Mouse (Mus musculus): ENCODE data around the gene Atg4c. TPM values are rescaled to one million over a fixed set of nuclear protein-coding genes. Genes with fewer than 3 reads are reported as not detected.

The Atg4c gene
- total and polyA plus RNA-seq, 3 experiments: 1.8 to 6.7 (median 6.3) TPM

GRCm38 (mm10) chr4:99298676-99299075 is 104.9 kb downstream of the Atg4c start:
- H3K27me3 ChIP-seq (ENCODE audit: control insufficient read depth, insufficient read depth, low read length): no peaks in the 10 kb centered on the region
- TF ChIP-seq CTCF (IDR thresholded peaks at IDR 0.05): peak; percentile 96
- TF ChIP-seq POLR2A (IDR thresholded peaks at IDR 0.05; ENCODE audit: insufficient read depth, low read depth, low read length): no peak
- no peaks in the 10 kb centered on the region for H3K36me3 ChIP-seq (ENCODE audit: control insufficient read depth, insufficient read depth, low read length)
- 8% methylated on average over 4 of the region's 4 CpGs for WGBS
- no peak overlapping the region for H3K9ac ChIP-seq (ENCODE audit: low read depth, low read length)
- H3K4me3 ChIP-seq: no peak overlapping the region
- no peak overlapping the region for H3K27ac ChIP-seq
- intact Hi-C loops (cut with DNase I): loop anchor here (5.0 kb wide), 1 partner anchor 469 kb away; no protein-coding TSS in a partner anchor
- DNase-seq: peak in 1 of 2 experiments; percentile 31
- no peaks in the 10 kb centered on the region for H3K4me1 ChIP-seq (ENCODE audit: control insufficient read depth, insufficient read depth, low read length)
- H3K79me2 ChIP-seq (replicated peaks; ENCODE audit: control insufficient read depth, insufficient read depth, low read length): no peaks in the 10 kb centered on the region

DNA sequence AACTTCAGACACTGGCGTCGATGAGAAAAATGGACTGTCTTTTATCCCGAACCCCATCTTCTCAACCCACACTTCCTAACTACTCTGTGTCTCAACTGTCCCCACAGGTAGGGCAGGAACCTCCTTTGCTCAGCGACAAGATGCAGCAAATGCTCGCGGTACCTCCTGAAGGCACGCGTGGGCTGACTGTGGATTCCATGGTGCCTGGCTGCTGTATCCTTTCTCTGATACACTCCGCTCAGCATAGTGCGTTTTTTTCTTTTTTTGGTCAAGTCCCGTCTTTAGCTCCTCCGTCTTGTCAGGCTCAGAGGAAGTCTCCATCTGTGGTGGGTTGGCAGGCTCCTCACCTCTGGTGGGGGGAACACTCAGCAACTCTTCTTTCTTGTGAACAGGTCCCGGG is 111.1 kb downstream of the Atg4c start:
- 88% methylated on average over 13 of the region's 13 CpGs for WGBS
- intact Hi-C loops (cut with DNase I): no loop called here
- Histone ChIP-seq H3K9ac (ENCODE audit: low read depth, low read length) (no peak overlapping the region), H3K36me3 (ENCODE audit: control insufficient read depth, insufficient read depth, low read length) (no peaks in the 10 kb centered on the region), H3K27me3 (ENCODE audit: control insufficient read depth, insufficient read depth, low read length) (no peaks in the 10 kb centered on the region), H3K79me2 (replicated peaks; ENCODE audit: control insufficient read depth, insufficient read depth, low read length) (no peaks in the 10 kb centered on the region), H3K4me1 (ENCODE audit: control insufficient read depth, insufficient read depth, low read length) (no peaks in the 10 kb centered on the region), H3K27ac (no peak overlapping the region), H3K4me3 (no peak overlapping the region)
- no peak for DNase-seq
- TF ChIP-seq POLR2A (IDR thresholded peaks at IDR 0.05; ENCODE audit: insufficient read depth, low read depth, low read length): no peak
- no peak for TF ChIP-seq CTCF (IDR thresholded peaks at IDR 0.05)
- no peak for TF ChIP-seq EP300 (IDR thresholded peaks at IDR 0.05; ENCODE audit: insufficient read depth, low read depth, low read length)

Other genes with a start within 250 kb of the Atg4c start
- 1 to 10 TPM; 4.0 to 5.0 TPM for gene Angptl3, start 163.0 kb upstream of the Atg4c start, total RNA-seq (2021)
- gene Angptl3, start 163.0 kb upstream of the Atg4c start, polyA plus RNA-seq (2012; rRNA removed): 0.72 and 1.4 TPM in 2 replicates
- 10 to 100 TPM in 1 of 2 experiments, 1 to 10 TPM in 1; 8.8 to 11.0 TPM for gene Dock7, start 73.0 kb upstream of the Atg4c start, total RNA-seq (2021)
- 10.5 and 14.9 TPM in 2 replicates for gene Dock7, start 73.0 kb upstream of the Atg4c start, polyA plus RNA-seq (2012; rRNA removed)
- under 1 TPM in 1 of 2 experiments, not detected in 1; 0.16 TPM for gene Gm12689, start 102.0 kb downstream of the Atg4c start, total RNA-seq (2021)
- gene Gm12689, start 102.0 kb downstream of the Atg4c start, polyA plus RNA-seq (2012; rRNA removed): 0.21 and 0.23 TPM in 2 replicates